Mouse (Mus musculus) thymus, postnatal 25 days (tissue): ENCODE measurements around the gene Gm8947.

ENCODE experiments used
- DNase-seq: peaks from one replicate; pipeline ENCODE4 v3.0.0; 2022

Gm8947 gene

GRCm38 (mm10) chr1:151228320-151228989, 36.3 kb downstream of the Gm8947 start:
- no peak for DNase-seq

GRCm38 (mm10) chr1:151232346-151232745, 40.2 kb downstream of the Gm8947 start:
- no peak for DNase-seq

- no peak for DNase-seq
Measured at GRCm38 (mm10) chr1:151233756-151234155, 41.6 kb downstream of the Gm8947 start.

DNA sequence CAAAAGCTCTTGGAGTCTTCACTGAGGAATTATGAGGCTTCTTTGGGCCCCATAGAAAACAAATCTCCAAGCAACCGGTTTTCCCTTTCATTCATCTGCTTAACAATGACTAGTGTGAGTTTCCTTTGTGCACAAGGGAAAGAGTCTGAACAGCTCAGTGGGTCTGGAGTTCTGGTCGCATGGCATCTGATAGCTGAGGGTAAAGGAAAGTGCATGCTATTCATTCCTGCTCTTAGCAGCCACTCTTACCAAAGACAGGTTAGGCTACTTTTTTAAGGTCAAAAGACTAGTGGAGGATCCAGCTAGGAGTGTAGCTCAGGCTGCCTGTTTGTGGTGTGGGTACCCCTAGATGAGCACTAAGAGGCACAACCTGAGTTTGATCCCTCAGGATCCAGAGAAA, 43.4 kb downstream of the Gm8947 start:
- DNase-seq: no peak

GRCm38 (mm10) chr1:151236141-151236930, 44.2 kb downstream of the Gm8947 start:
- DNase-seq: no peak

DNA sequence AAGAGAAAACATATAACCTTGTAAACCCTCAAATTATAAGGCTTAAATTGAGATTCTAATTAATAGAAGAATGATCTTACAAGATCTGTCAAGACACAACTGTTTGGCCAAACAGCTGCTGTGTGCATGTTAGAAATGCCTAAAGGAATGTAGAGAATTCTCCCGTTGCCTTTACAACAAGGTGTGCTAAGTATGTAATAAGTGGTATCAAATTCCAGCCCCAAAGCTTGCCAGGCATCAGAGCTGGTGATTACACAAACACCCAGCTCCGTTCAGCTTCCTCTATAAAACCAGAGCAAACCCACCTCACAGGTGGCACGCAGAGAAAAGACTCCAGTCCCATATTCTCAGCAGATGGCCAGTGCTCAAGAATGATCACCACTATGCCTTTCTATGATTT, 45.6 kb downstream of the Gm8947 start:
- no peak for DNase-seq

DNA sequence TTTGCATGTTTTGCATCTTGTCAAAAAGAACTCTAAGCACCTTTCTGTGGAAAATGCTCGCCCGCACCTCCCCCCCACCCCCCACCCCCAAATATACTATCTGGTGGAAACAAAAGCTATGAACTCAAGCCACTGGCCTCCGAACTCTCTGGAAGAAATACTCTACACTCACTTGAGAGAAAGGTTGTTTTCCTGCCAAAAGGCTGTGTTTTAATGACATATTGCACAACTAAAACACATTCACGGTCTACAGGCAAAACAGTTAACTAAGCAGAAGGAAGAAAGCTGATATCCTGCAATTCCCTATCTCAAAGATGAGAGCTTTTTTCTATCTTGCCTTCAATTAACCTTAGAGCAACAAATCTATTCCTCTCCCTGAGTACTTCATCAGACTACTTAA, 51.2 kb downstream of the Gm8947 start:
- DNase-seq: no peak
